ENCODE assay signal across 8 mouse cellular contexts in genomic region chr5:35757639-35758001, GRCm38 (mm10). TPM values are rescaled to one million over a fixed set of nuclear protein-coding genes. Genes with fewer than 3 reads are reported as not detected.
DNase-seq lines count a peak whose midpoint lies in the region; ATAC-seq lines count a peak whose summit lies in the region.

Ablim2 (plus strand) TSS chr5:35757880.

- H3K9me3 ChIP-seq in hindbrain, embryonic 15.5 days = no peaks in the 10 kb centered on the region

- H3K4me1 ChIP-seq in hindbrain, embryonic 15.5 days (replicated peaks) = peaks cover 34% of the 10 kb centered on the region

- peak within 1 kb of the TSS; percentile 79 for H3K27ac ChIP-seq in hindbrain, embryonic 15.5 days (replicated peaks)

- peak; percentile 95 for DNase-seq in T-cell, adult 2 months (ENCODE audit: low spot score)
- DNase-seq in cerebellum, postnatal 25 days = peak; percentile 96 to 98
- DNase-seq in gastrocnemius, adult 18-20 months (ENCODE audit: low spot score) = peak; percentile 91
- DNase-seq in layer of hippocampus, postnatal 36 days = peak; percentile 96
- peak; percentile 93 for DNase-seq in lung, postnatal 25 days (ENCODE audit: low spot score)
- peak; percentile 90 for DNase-seq in retina, adult 2 months (ENCODE audit: low read depth, low spot score)
- peak; percentile 92 for DNase-seq in thymus, postnatal 25 days

- no peaks in the 10 kb centered on the region for H3K36me3 ChIP-seq in hindbrain, embryonic 15.5 days

- H3K4me3 ChIP-seq in hindbrain, embryonic 15.5 days = peak within 1 kb of the TSS; percentile 59

- peak within 1 kb of the TSS; percentile 89 for H3K4me2 ChIP-seq in hindbrain, embryonic 15.5 days

- ATAC-seq in hindbrain, embryonic 15.5 days (ENCODE audit: low FRiP score, low read depth) = peak; percentile 97

- H3K27me3 ChIP-seq in hindbrain, embryonic 15.5 days = peaks cover 19% of the 10 kb centered on the region

- peak within 1 kb of the TSS; percentile 62 for H3K9ac ChIP-seq in hindbrain, embryonic 15.5 days

- under 1% methylated on average over 32 of the region's 35 CpGs for WGBS in hindbrain, embryonic 15.5 days

RNA-seq across cellular contexts. Expression of gene Ablim2, which starts in this region (rescaled TPM):
- total RNA-seq in gastrocnemius, adult 18-20 months (2021) = 10 to 100 TPM; 35.0 to 45.0 TPM
- polyA plus RNA-seq in hindbrain, embryonic 15.5 days (2015; fragmentation: Nextera tagmentation; extraction: Ambion mirVana) = 29.3 and 32.6 TPM in 2 replicates
- 100 to 1,000 TPM; 128 to 145 TPM for total RNA-seq in layer of hippocampus, postnatal 36 days (2021)

Comparison
In these comparisons a context has a peak if more than half of its experiments do, and no peak if none do; other contexts are left out.
1. Peak in every context shown above with its lines: DNase-seq, ATAC-seq, H3K4me3 ChIP-seq and H3K27ac ChIP-seq.